Mouse (Mus musculus) G1E (cell line): ENCODE measurements around the gene Epop.

Source experiments
- CTCF ChIP-seq: IDR thresholded peaks from 2 replicates; pipeline ENCODE4 v1.5.1; 2012; ENCODE audit warnings: low read depth, low read length, inconsistent platforms, mixed read lengths
- GATA1 ChIP-seq: IDR thresholded peaks from 2 replicates; pipeline ENCODE4 v1.6.1; 2012; ENCODE audit warnings: borderline replicate concordance, low read length, inconsistent platforms, mixed read lengths
- POLR2AphosphoS5 ChIP-seq: IDR thresholded peaks from 2 replicates; pipeline ENCODE4 v1.6.1; 2012; ENCODE audit warnings: low read depth, low read length, inconsistent platforms; ENCODE audit not compliant: insufficient replicate concordance
- TAL1 ChIP-seq: conservative IDR thresholded peaks from 2 replicates; pipeline ENCODE4 v1.6.1; 2012; ENCODE audit warnings: low read depth, low read length, inconsistent platforms, mixed read lengths

GRCm38 (mm10) chr11:97671177-97671527, 41.6 kb upstream of the Epop start:
- TF ChIP-seq CTCF, result no peak
- no peak for TF ChIP-seq TAL1
- TF ChIP-seq GATA1, result no peak
- TF ChIP-seq POLR2AphosphoS5, result no peak
